Mouse (Mus musculus) granulocyte monocyte progenitor cell, adult 5-6 weeks (primary cell): ENCODE results near the gene Rras2. TPM values are rescaled to one million over a fixed set of nuclear protein-coding genes. Genes with fewer than 3 reads are reported as not detected.
A peak's percentile ranks its signal among the peaks of the same experiment; 100 is the strongest.

Experiments
- ATAC-seq: replicated peaks from 2 replicates; pipeline ENCODE4 v1.8.0; 2016; ENCODE audit warnings: mild to moderate bottlenecking, moderate TSS enrichment, inconsistent platforms; ENCODE audit not compliant: poor library complexity, severe bottlenecking
- total RNA-seq, 2 experiments: library from RNA; stranded (forward) in 1 of 2; stranded (reverse) in 1 of 2; fragments of 200-712, 200-1000 nt in 1 of 2; fragments of >200 nt in 1 of 2; fragmentation: Nextera tagmentation in 1 of 2; gene quantifications; 2 replicates each; pipeline ENCODE4 v1.2.3; 2014 to 2017

The Rras2 gene
- total RNA-seq (2014; fragmentation: Nextera tagmentation) (0.97 and 3.5 TPM in 2 replicates), total RNA-seq (2017) (1.1 and 1.6 TPM in 2 replicates)

- peak; percentile 97 for ATAC-seq
Observed at GRCm38 (mm10) chr7:114117444-114117905, at the start of gene Rras2. TSS of gene Rras2 (minus strand) at chr7:114117781.

- ATAC-seq = peak; percentile 30; the same call in 1 of the 2 replicates
Observed at GRCm38 (mm10) chr7:114162975-114163374, 45.4 kb upstream of the Rras2 start.

GRCm38 (mm10) chr7:114161101-114161500 is 43.5 kb upstream of the Rras2 start:
- 0 out of 2 replicates have a peak, but pooled peaks have one; percentile 33 for ATAC-seq

GRCm38 (mm10) chr7:114157716-114158278 is 40.2 kb upstream of the Rras2 start:
- ATAC-seq = no peak

GRCm38 (mm10) chr7:114156364-114156763 is 38.8 kb upstream of the Rras2 start:
- no peak for ATAC-seq

- no peak for ATAC-seq
Observed at GRCm38 (mm10) chr7:114155053-114155865, 37.7 kb upstream of the Rras2 start.

- ATAC-seq = no peak
Observed at GRCm38 (mm10) chr7:114151036-114151780, 33.6 kb upstream of the Rras2 start.

- ATAC-seq = no peak
Observed at GRCm38 (mm10) chr7:114149564-114149963, 32.0 kb upstream of the Rras2 start.

GRCm38 (mm10) chr7:114149135-114149534 is 31.6 kb upstream of the Rras2 start:
- ATAC-seq = no peak

- peak; percentile 35; the same call in 1 of the 2 replicates for ATAC-seq
Observed at GRCm38 (mm10) chr7:114145841-114146240, 28.3 kb upstream of the Rras2 start.

- no peak for ATAC-seq
Observed at GRCm38 (mm10) chr7:114142151-114142798, 24.7 kb upstream of the Rras2 start.

GRCm38 (mm10) chr7:114140026-114140425 is 22.4 kb upstream of the Rras2 start:
- no peak for ATAC-seq

GRCm38 (mm10) chr7:114139400-114139799 is 21.8 kb upstream of the Rras2 start:
- no peak for ATAC-seq

GRCm38 (mm10) chr7:114138261-114138660 is 20.7 kb upstream of the Rras2 start:
- no peak for ATAC-seq

GRCm38 (mm10) chr7:114135166-114135565 is 17.6 kb upstream of the Rras2 start:
- no peak for ATAC-seq

GRCm38 (mm10) chr7:114133957-114134356 is 16.4 kb upstream of the Rras2 start:
- ATAC-seq = no peak

GRCm38 (mm10) chr7:114132316-114132715 is 14.7 kb upstream of the Rras2 start:
- no peak for ATAC-seq

- ATAC-seq = no peak
Observed at GRCm38 (mm10) chr7:114129281-114129680, 11.7 kb upstream of the Rras2 start.

GRCm38 (mm10) chr7:114118180-114118579 is 599 bp upstream of the Rras2 start:
- no peak for ATAC-seq

GRCm38 (mm10) chr7:114116711-114117351 is 750 bp downstream of the Rras2 start:
- ATAC-seq = peak; percentile 60
